Mouse (Mus musculus) neural tube, embryonic 15.5 days (tissue): ENCODE results near the gene Atp2b4. TPM values are rescaled to one million over a fixed set of nuclear protein-coding genes. Genes with fewer than 3 reads are reported as not detected.

Experiments used
- ATAC-seq: fragments of 200-750 bp; cut with Nextera tagmentation; 2 replicates; pipeline ENCODE4 v1.8.0; 2017; ENCODE audit warnings: mild to moderate bottlenecking, moderate TSS enrichment, moderate library complexity; ENCODE audit not compliant: low FRiP score
- H3K27ac ChIP-seq: fragments of 300-500 bp; sonication (generic); replicated peaks from 2 replicates; pipeline ENCODE4 v1.5.1; 2015; ENCODE audit warnings: mild to moderate bottlenecking, inconsistent platforms
- H3K27me3 ChIP-seq: fragments of 300-500 bp; sonication (generic); replicated peaks from 2 replicates; pipeline ENCODE4 v1.6.1; 2015; ENCODE audit warnings: inconsistent platforms
- H3K36me3 ChIP-seq: fragments of 300-500 bp; sonication (generic); 2 replicates; pipeline ENCODE4 v1.6.1; 2015; ENCODE audit warnings: inconsistent platforms
- H3K4me1 ChIP-seq: fragments of 300-500 bp; sonication (generic); 2 replicates; pipeline ENCODE4 v1.6.1; 2015; ENCODE audit warnings: inconsistent platforms
- H3K4me2 ChIP-seq: fragments of 300-500 bp; sonication (generic); 2 replicates; pipeline ENCODE4 v1.6.1; 2015; ENCODE audit warnings: inconsistent platforms, mild to moderate bottlenecking, moderate library complexity
- H3K4me3 ChIP-seq: fragments of 300-500 bp; sonication (generic); replicated peaks from 2 replicates; pipeline ENCODE4 v1.5.1; 2015; ENCODE audit warnings: mild to moderate bottlenecking, inconsistent platforms
- H3K9ac ChIP-seq: fragments of 300-500 bp; sonication (generic); replicated peaks from 2 replicates; pipeline ENCODE4 v1.6.1; 2015; ENCODE audit warnings: mild to moderate bottlenecking, inconsistent platforms
- H3K9me3 ChIP-seq: fragments of 300-500 bp; sonication (generic); replicated peaks from 2 replicates; pipeline ENCODE4 v1.6.1; 2016; ENCODE audit warnings: inconsistent platforms
- WGBS: fragments of 180-500 bp; shearing (Covaris S2); methylation state at CpG from one replicate; pipeline ENCODE4 v1.1.7; 2015; ENCODE audit warnings: mixed read lengths; 5-methylcytosine and 5-hydroxymethylcytosine counted together
- polyA plus RNA-seq: library from polyadenylated mRNA; unstranded; fragments of >200 nt; fragmentation: Nextera tagmentation; extraction: Ambion mirVana; gene quantifications from 2 replicates; pipeline ENCODE4 v1.2.1, GENCODE M21; 2015

Atp2b4 gene
- polyA plus RNA-seq, 1 experiment from 2014 or later = 13.6 TPM

DNA sequence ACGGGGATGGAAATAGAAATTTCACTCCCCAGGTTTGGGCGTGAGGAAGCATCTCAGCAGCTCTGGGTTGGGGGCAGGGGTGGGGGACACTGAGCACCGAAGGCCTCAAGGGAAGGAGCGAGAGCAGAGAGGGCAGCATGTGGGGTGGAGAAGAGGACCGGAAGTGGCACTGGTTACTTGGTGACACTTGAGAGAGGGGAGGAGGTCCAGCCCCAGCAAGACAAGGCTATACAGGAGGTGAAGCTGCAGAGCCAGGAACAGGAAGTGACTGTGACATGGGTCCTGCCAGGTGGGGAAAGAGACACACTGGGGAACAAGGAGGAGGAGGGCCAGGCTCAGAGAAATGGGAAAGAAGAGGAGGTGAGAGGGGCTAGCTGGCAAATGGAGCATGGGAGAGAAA lies 20.3 kb upstream of the Atp2b4 start:
- WGBS = 65% methylated on average over 5 of the region's 5 CpGs
- no peak overlapping the region for H3K9ac ChIP-seq
- H3K9me3 ChIP-seq = no peaks in the 10 kb centered on the region
- no peak overlapping the region for H3K4me2 ChIP-seq
- H3K4me1 ChIP-seq = peaks cover 27% of the 10 kb centered on the region
- H3K27me3 ChIP-seq = no peaks in the 10 kb centered on the region
- ATAC-seq = no peak
- H3K4me3 ChIP-seq = no peak overlapping the region
- H3K27ac ChIP-seq = no peak overlapping the region
- no peaks in the 10 kb centered on the region for H3K36me3 ChIP-seq

DNA sequence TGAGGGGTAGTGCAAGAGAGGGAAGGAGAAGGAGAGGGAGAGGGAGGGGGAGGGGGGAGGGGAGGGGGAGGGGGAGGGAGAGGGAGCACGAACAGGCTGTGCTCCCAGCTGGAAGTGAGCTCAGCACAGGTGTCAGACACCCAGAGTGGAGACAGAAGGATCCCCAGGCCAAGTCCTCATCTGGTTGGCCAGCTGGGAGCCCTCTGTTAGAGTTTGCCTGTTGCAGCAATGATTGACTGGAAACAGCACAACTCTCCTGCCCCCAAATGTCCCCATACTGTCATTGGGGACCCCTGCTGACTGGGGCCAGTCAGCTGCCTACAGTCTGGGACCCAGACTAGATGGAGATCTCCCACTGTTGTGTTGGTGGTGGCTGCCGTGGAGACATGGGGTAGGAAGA lies 19.3 kb upstream of the Atp2b4 start:
- 53% methylated on average over 2 of the region's 2 CpGs for whole genome bisulfite sequencing
- Histone ChIP-seq H3K27me3 (no peaks in the 10 kb centered on the region), H3K9me3 (no peaks in the 10 kb centered on the region), H3K4me1 (peaks cover 17% of the 10 kb centered on the region), H3K4me2 (no peak overlapping the region), H3K9ac (no peak overlapping the region), H3K36me3 (no peaks in the 10 kb centered on the region), H3K27ac (no peak overlapping the region), H3K4me3 (no peak overlapping the region)
- no peak for ATAC-seq

DNA sequence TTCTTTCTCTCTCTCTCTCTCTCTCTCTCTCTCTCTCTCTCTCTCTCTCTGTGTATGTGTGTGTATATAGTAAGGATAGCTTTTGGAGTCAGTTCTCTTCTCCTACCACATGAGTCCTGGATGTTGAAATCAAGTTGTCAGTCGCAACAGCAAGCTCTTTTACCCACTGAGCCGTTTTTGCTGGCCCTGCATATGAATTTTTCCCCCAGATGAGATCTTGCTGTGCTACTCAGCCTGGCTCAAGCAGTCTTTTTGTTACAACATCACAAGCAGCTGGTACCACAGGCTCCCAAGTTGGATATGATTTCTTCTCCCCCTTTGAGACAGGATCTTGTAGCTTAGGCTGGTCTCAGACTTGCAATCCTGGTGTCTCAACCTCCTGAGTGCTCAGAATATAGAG lies 17.7 kb upstream of the Atp2b4 start:
- no peak overlapping the region for H3K9ac ChIP-seq
- H3K4me1 ChIP-seq = peaks cover 15% of the 10 kb centered on the region
- no peaks in the 10 kb centered on the region for H3K9me3 ChIP-seq
- H3K4me3 ChIP-seq = no peak overlapping the region
- WGBS = 89% methylated on average over 2 of the region's 2 CpGs
- no peak for ATAC-seq
- H3K4me2 ChIP-seq = no peak overlapping the region
- no peak overlapping the region for H3K27ac ChIP-seq
- H3K36me3 ChIP-seq = no peaks in the 10 kb centered on the region
- H3K27me3 ChIP-seq = no peaks in the 10 kb centered on the region

DNA sequence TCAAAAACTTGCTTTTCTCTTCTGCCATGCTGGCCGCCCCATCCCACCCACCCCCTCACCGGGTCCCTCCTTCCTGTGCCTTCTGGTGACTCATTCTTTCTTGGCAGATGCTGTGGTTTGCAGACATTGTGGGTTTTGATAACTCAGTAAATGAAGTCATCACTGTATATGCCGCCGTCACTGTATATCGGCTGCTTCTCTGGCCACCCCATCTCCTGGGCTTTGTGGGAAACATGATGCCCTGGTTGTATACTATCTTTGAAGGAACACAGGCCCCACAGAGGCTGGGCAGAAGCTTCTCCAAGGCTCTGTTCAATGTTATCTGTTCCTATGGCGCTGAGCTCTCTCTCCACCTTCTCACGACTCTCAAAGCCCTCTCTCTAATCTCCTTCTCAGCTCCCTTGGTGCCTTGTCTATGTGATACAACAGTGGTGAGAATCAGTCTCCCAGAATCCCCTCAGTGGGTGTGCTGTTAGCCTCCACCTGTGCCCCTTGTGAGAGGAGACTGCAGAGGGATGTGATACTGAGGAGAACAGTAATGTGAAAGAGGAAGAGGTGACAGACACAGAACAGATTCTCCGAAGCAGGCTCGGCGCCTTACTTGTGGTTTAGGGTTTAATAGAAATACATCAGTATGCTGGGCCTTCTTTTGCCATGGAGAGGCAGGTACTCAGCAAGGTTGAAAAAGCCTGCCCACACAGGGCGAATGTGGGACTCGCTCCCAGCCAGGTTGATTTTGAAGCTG lies 15.1 kb upstream of the Atp2b4 start:
- Histone ChIP-seq H3K4me3 (no peak overlapping the region), H3K27ac (no peak overlapping the region), H3K27me3 (no peaks in the 10 kb centered on the region), H3K9me3 (no peaks in the 10 kb centered on the region), H3K4me2 (no peak overlapping the region), H3K9ac (no peak overlapping the region), H3K4me1 (no peaks in the 10 kb centered on the region), H3K36me3 (no peaks in the 10 kb centered on the region)
- 85% methylated on average over 12 of the region's 12 CpGs for WGBS
- ATAC-seq = no peak

DNA sequence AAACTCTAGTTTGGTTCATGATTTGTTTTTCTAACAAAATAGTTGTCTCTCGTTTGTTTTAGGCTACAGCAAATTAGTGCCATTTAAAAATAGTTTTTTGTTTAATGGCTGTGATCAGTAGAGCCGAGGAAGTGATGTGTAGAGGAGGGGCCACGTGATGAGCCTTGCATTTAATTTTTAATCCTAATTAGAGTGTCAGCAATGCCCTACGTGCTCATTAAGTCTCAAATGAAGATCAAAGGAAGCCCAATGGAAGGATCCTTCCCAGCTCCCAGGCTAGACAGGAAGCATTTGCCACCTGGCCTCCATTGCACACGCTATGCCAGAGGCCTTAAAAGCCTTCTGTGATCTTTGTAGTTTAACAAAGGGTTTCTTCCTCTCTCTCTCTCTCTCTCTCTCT lies 8.5 kb upstream of the Atp2b4 start:
- WGBS = 54% methylated on average over 5 of the region's 5 CpGs
- no peak overlapping the region for H3K9ac ChIP-seq

DNA sequence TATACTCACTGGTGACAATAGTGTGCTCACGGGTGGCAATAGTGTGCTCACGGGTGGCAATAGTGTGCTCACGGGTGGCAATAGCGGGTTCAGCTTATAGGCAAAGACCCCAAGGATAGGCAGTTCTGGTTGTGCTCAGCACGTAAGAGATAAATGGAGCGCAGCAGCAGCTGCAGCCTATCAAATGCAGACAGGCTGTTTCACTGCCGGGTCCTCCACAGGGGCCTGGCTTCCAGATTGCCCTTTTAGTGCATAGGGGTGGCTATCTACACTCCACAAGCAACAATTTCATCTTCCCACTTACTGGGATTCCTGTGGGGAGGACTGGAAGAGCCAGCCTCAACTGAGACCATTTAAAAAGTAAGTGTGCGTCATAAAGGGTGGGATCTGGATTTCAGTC lies 7.2 kb upstream of the Atp2b4 start:
- ATAC-seq = no peak
- Histone ChIP-seq H3K4me1 (no peaks in the 10 kb centered on the region), H3K27me3 (no peaks in the 10 kb centered on the region), H3K27ac (no peak overlapping the region), H3K9me3 (no peaks in the 10 kb centered on the region), H3K4me3 (no peak overlapping the region), H3K4me2 (no peak overlapping the region), H3K36me3 (no peaks in the 10 kb centered on the region), H3K9ac (no peak overlapping the region)
- WGBS = 72% methylated on average over 8 of the region's 8 CpGs

More for the DNA sequence above, 8.5 kb upstream of the Atp2b4 start:
- no peak for ATAC-seq
- Histone ChIP-seq H3K27me3 (no peaks in the 10 kb centered on the region), H3K36me3 (no peaks in the 10 kb centered on the region), H3K27ac (no peak overlapping the region), H3K4me1 (no peaks in the 10 kb centered on the region), H3K4me3 (no peak overlapping the region), H3K9me3 (no peaks in the 10 kb centered on the region), H3K4me2 (no peak overlapping the region)

DNA sequence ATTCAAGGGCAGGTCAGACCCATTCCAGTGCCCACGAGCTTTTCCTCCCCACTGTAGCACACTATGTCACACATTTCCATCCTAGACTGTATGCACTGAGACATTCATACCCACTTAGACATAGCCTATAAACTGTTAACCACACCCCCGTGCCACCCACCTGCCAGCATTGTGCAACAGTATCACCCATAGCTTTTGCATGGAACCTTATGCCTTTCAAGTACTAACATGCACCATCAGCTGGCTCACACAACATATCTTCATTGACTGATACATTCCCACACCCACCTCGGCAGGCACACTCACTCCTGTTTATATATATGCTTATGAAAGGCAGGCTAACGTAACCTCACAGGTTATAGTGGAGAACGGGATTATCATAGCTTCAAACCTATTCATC lies 902 bp upstream of the Atp2b4 start:
- H3K36me3 ChIP-seq = no peaks in the 10 kb centered on the region
- no peaks in the 10 kb centered on the region for H3K9me3 ChIP-seq
- 81% methylated on average over 5 of the region's 5 CpGs for WGBS
- H3K4me1 ChIP-seq = peaks cover 39% of the 10 kb centered on the region
- H3K27ac ChIP-seq = no peak overlapping the region
- no peak for ATAC-seq
- H3K27me3 ChIP-seq = no peaks in the 10 kb centered on the region; the same call in 1 of the 2 replicates
- peak overlapping the region; percentile 91 for H3K4me2 ChIP-seq
- no peak overlapping the region for H3K4me3 ChIP-seq
- H3K9ac ChIP-seq = no peak overlapping the region

DNA sequence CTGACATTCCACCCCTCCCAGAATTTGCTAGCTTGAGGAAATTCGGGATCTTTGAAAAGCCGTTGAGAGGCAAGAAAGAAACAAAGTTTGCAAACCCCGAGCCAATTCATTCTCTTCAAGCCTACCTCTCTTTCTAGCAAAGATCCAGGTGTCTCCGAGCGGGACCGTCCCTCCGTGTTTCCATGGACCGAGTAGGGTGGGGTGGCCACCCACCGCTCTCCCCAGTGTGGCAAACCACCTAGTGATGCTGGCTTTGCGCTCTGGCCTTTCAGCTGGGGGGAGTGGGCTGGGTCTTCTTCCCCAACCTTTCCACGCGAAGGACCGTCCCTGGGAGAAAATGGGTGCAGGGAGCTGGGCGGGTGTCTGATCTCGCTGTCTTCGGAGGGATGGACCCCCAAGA lies 329 bp downstream of the Atp2b4 start:
- Histone ChIP-seq H3K27ac (peak overlapping the region; percentile 56), H3K36me3 (no peaks in the 10 kb centered on the region), H3K4me1 (peaks cover 39% of the 10 kb centered on the region), H3K27me3 (no peaks in the 10 kb centered on the region; the same call in 1 of the 2 replicates), H3K9ac (peak overlapping the region; percentile 61), H3K4me3 (peak overlapping the region; percentile 58), H3K9me3 (no peaks in the 10 kb centered on the region), H3K4me2 (peak overlapping the region; percentile 91)
- ATAC-seq = peak; percentile 58
- WGBS = under 1% methylated on average over 16 of the region's 16 CpGs

DNA sequence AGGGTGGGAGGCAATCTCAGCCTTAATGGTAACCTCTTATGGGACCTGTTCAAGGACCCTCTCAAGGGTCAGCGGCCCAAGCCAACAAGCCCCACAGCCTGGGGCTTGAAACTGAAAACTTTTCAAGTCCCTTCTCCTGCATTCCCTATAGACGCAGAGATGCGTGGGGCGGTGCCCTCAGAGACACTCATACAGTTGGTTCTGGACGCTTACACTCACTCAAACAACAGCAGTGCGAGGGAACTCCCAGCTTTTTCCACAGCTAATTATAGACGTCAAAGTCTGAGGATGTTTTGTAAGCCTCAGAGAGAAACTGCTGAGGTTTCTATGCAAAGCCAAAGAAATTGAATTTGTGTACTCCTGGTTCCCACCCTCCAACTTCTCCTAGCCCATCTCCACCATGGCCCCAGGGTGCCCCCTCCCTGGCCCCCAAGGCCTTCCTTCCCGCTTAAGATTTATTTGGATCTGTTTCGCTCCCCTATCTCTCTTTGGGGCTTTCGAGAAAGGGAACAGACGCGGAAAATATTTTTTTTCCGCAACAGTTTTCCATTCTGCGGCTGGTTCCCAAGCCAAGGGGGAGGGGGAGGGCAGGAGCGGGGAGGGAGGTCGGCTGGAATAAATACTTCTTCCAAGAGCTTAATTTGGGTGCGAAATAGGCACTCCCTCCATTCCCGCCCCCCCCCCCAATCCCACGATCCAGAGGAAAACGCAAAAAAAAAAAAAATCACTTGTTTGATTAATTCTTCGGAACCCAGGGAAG lies 975 bp downstream of the Atp2b4 start:
- Histone ChIP-seq H3K27ac (peak overlapping the region; percentile 56; the same call in 1 of the 2 replicates), H3K9ac (peak overlapping the region; percentile 61), H3K36me3 (no peaks in the 10 kb centered on the region), H3K4me3 (peak overlapping the region; percentile 58), H3K27me3 (no peaks in the 10 kb centered on the region; the same call in 1 of the 2 replicates), H3K4me1 (peaks cover 39% of the 10 kb centered on the region), H3K9me3 (no peaks in the 10 kb centered on the region), H3K4me2 (peak overlapping the region; percentile 91)
- ATAC-seq = no peak
- WGBS = 4% methylated on average over 20 of the region's 21 CpGs

DNA sequence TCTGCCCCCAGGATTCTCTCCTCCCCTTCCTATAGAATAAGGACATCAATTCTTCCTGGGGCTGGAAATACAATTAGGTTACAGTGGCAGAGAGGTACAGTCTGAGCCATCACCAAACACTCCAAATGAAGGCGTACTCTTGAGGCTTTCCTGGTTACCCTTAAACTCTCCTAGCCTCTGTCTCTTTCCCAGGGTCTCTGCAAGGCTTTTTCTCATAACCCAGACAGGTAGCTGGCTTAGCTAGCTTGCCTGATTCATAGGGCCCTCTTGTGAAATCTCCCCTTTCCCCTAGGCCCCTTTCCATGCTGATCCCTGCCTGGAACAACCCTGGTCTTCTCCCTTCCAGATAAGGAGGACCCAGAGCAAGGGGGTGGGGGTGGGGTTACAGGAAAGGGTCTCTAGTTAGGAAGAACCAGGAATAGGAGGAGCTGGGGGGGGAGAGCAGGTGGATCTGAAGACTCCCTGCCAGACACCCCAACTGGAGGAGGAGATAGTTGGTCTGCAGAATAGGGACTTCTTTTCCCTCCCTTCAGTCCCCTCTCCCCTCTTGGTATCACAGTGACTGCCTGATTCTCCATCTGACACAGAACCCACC lies 1.9 kb downstream of the Atp2b4 start:
- Histone ChIP-seq H3K4me1 (peaks cover 39% of the 10 kb centered on the region), H3K36me3 (no peaks in the 10 kb centered on the region), H3K9ac (no peak overlapping the region; the same call in 1 of the 2 replicates), H3K27me3 (no peaks in the 10 kb centered on the region; the same call in 1 of the 2 replicates), H3K9me3 (no peaks in the 10 kb centered on the region), H3K4me2 (peak overlapping the region; percentile 91), H3K27ac (no peak overlapping the region), H3K4me3 (peak overlapping the region; percentile 58)
- 58% methylated on average over 1 of the region's 1 CpGs for WGBS
- ATAC-seq = no peak

DNA sequence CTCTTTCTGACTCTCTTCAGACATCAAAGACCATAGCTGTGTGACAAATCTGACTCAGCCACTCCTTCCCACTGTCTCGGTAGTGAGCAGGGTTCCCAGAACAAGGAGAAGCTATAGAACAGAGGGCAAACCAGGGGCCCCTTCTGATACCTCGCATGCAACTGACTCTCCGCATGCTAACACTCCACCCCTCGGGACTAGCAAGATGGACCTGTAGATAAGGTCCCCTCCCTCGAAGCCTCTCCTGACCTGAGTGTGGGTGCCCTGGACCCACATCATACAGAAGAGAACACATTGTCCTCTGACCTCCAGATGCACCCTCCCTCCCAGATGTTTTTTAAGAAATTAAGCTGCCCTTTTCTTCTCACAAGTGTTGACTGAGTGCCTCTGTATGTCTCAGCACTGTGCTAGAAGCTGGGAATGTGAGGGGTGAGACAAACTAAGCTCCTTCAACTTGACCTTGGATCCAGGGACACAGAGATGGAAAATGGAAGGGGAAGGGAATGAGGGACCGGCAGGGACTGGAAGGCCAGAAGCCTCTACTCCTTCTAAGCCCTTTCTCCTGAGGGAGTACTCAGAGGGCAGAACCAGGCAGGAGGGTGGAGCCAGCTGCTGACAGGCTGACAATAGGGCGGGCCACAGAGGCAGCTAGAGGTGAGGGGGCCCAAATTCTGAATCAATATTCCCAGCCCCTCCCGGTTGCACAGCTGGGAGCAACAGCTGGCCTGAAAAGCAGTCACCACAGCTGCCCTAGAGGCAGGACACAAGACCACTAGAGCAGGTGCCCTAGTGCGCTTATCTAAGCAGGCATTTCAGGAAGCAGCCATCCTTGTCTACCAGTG lies 2.6 kb downstream of the Atp2b4 start:
- no peak for ATAC-seq
- whole genome bisulfite sequencing = 33% methylated on average over 9 of the region's 9 CpGs
- H3K27ac ChIP-seq = no peak overlapping the region
- H3K4me2 ChIP-seq = peak overlapping the region; percentile 91
- H3K36me3 ChIP-seq = no peaks in the 10 kb centered on the region
- no peaks in the 10 kb centered on the region for H3K9me3 ChIP-seq
- no peak overlapping the region; the same call in 1 of the 2 replicates for H3K9ac ChIP-seq
- peak overlapping the region; percentile 58 for H3K4me3 ChIP-seq
- no peaks in the 10 kb centered on the region; the same call in 1 of the 2 replicates for H3K27me3 ChIP-seq
- peaks cover 39% of the 10 kb centered on the region for H3K4me1 ChIP-seq
